Mouse (Mus musculus) E14TG2a.4 (cell line): ENCODE data around the gene Tomm7.

Experiments
- CTCF ChIP-seq: conservative IDR thresholded peaks from 2 replicates; pipeline ENCODE4 v1.5.1; 2014; ENCODE audit warnings: low read length
- POU5F1 ChIP-seq: IDR thresholded peaks from 2 replicates; pipeline ENCODE4 v1.6.1; 2014; ENCODE audit warnings: low read length, borderline replicate concordance

- TF ChIP-seq CTCF (no peak), POU5F1 (no peak)
These were observed 1.2 kb upstream of the Tomm7 start for GRCm38 (mm10) chr5:23845141-23845540.
